Mouse (Mus musculus) MEL (cell line): ENCODE data around the gene Uvssa. TPM values are rescaled to one million over a fixed set of nuclear protein-coding genes. Genes with fewer than 3 reads are reported as not detected.

ENCODE experiments used
- DNase-seq: peaks from one replicate; pipeline ENCODE4 v3.0.0; 2011; ENCODE audit warnings: low read depth, low spot score
- H3K27ac ChIP-seq: 2 replicates; pipeline ENCODE4 v1.5.1; 2012; ENCODE audit warnings: low read depth, mild to moderate bottlenecking, control low read depth, low read length, moderate library complexity; ENCODE audit not compliant: control insufficient read depth
- H3K27me3 ChIP-seq, 2 experiments: fragments of 150-350 bp in 1 of 2; sonication (generic) in 1 of 2; 2 replicates each; pipeline ENCODE4 v1.6.1; 2012; ENCODE audit warnings: low read length in 2 of 2, mild to moderate bottlenecking in 2 of 2, improper control_type of control experiment in 1 of 2, moderate library complexity in 1 of 2; ENCODE audit not compliant: insufficient read depth in 2 of 2, control insufficient read depth in 1 of 2
- H3K36me3 ChIP-seq, 2 experiments: 2 replicates each; pipeline ENCODE4 v1.6.1; 2012 to 2014; ENCODE audit warnings: low read length in 2 of 2, improper control_type of control experiment in 1 of 2, inconsistent platforms in 1 of 2, mild to moderate bottlenecking in 1 of 2; ENCODE audit not compliant: insufficient read depth in 2 of 2, control insufficient read depth in 1 of 2
- H3K4me1 ChIP-seq, 2 experiments: fragments of 150-350 bp in 1 of 2; sonication (generic) in 1 of 2; 2 replicates each; pipeline ENCODE4 v1.6.1; 2012; ENCODE audit warnings: low read length in 2 of 2, improper control_type of control experiment in 1 of 2, mild to moderate bottlenecking in 1 of 2; ENCODE audit not compliant: insufficient read depth in 2 of 2, control insufficient read depth in 1 of 2
- H3K4me3 ChIP-seq, 2 experiments: fragments of 150-350 bp in 1 of 2; sonication (generic) in 1 of 2; 2 replicates each; pipeline ENCODE4 v1.5.1; 2012; ENCODE audit warnings: low read depth in 2 of 2, low read length in 2 of 2, mild to moderate bottlenecking in 2 of 2, moderate library complexity in 2 of 2, control low read depth in 1 of 2, improper control_type of control experiment in 1 of 2; ENCODE audit not compliant: control insufficient read depth in 1 of 2, insufficient read depth in 1 of 2
- H3K79me2 ChIP-seq: 2 replicates; pipeline ENCODE4 v1.6.1; 2012; ENCODE audit warnings: mild to moderate bottlenecking, low read length, moderate library complexity; ENCODE audit not compliant: control insufficient read depth, poor library complexity, insufficient read depth
- H3K9ac ChIP-seq: 2 replicates; pipeline ENCODE4 v1.6.1; 2012; ENCODE audit warnings: low read depth, mild to moderate bottlenecking, control low read depth, low read length, moderate library complexity; ENCODE audit not compliant: control insufficient read depth, poor library complexity, severe bottlenecking
- H3K9me3 ChIP-seq: fragments of 150-350 bp; sonication (generic); replicated peaks from 2 replicates; pipeline ENCODE4 v1.6.1; 2012; ENCODE audit warnings: mild to moderate bottlenecking, low read length, improper control_type of control experiment, moderate library complexity; ENCODE audit not compliant: insufficient read depth
- BHLHE40 ChIP-seq: IDR thresholded peaks from 2 replicates; pipeline ENCODE4 v1.6.1; 2012; ENCODE audit warnings: low read depth, mild to moderate bottlenecking, inconsistent platforms, low read length, improper control_type of control experiment, borderline replicate concordance
- CHD1 ChIP-seq: IDR thresholded peaks from 2 replicates; pipeline ENCODE4 v1.6.1; 2012; ENCODE audit warnings: low read depth, mild to moderate bottlenecking, inconsistent platforms, low read length, improper control_type of control experiment
- E2F4 ChIP-seq: IDR thresholded peaks from 2 replicates; pipeline ENCODE4 v1.6.1; 2011; ENCODE audit warnings: low read depth, low read length, improper control_type of control experiment, borderline replicate concordance
- ELF1 ChIP-seq: IDR thresholded peaks from 2 replicates; pipeline ENCODE4 v1.6.1; 2014; ENCODE audit warnings: low read depth, mild to moderate bottlenecking, inconsistent platforms, low read length, improper control_type of control experiment, moderate library complexity
- KAT2A ChIP-seq: conservative IDR thresholded peaks from 2 replicates; pipeline ENCODE4 v1.6.1; 2012; ENCODE audit warnings: low read depth, low read length, improper control_type of control experiment, inconsistent platforms
- MAFK ChIP-seq: IDR thresholded peaks from 2 replicates; pipeline ENCODE4 v1.6.1; 2011; ENCODE audit warnings: low read depth, mild to moderate bottlenecking, low read length, improper control_type of control experiment, borderline replicate concordance
- MAZ ChIP-seq: IDR thresholded peaks from 2 replicates; pipeline ENCODE4 v1.6.1; 2012; ENCODE audit warnings: low read depth, mild to moderate bottlenecking, inconsistent platforms, low read length, improper control_type of control experiment
- MEF2A ChIP-seq: IDR thresholded peaks from 2 replicates; pipeline ENCODE4 v1.6.1; 2014; ENCODE audit warnings: low read depth, mild to moderate bottlenecking, inconsistent platforms, low read length, improper control_type of control experiment; ENCODE audit not compliant: poor library complexity, insufficient replicate concordance, severe bottlenecking; ENCODE audit errors: extremely low read depth
- MXI1 ChIP-seq: IDR thresholded peaks from 2 replicates; pipeline ENCODE4 v1.6.1; 2011; ENCODE audit warnings: mild to moderate bottlenecking, low read depth, low read length, improper control_type of control experiment
- MYB ChIP-seq: IDR thresholded peaks from 2 replicates; pipeline ENCODE4 v1.6.1; 2011; ENCODE audit warnings: mild to moderate bottlenecking, low read depth, low read length, improper control_type of control experiment
- NELFE ChIP-seq: IDR thresholded peaks from 2 replicates; pipeline ENCODE4 v1.6.1; 2011; ENCODE audit warnings: low read depth, low read length, improper control_type of control experiment
- NRF1 ChIP-seq: IDR thresholded peaks from 2 replicates; pipeline ENCODE4 v1.6.1; 2014; ENCODE audit warnings: low read depth, mild to moderate bottlenecking, inconsistent platforms, low read length, improper control_type of control experiment, moderate library complexity; ENCODE audit not compliant: poor library complexity, insufficient read depth, severe bottlenecking
- POLR2A ChIP-seq, 2 experiments: IDR thresholded peaks; 2 replicates each; pipeline ENCODE4 v1.6.1; 2011 to 2012; ENCODE audit warnings: low read length in 2 of 2, mild to moderate bottlenecking in 2 of 2, control low read depth in 1 of 2, improper control_type of control experiment in 1 of 2, low read depth in 1 of 2, moderate library complexity in 1 of 2; ENCODE audit not compliant: control insufficient read depth in 1 of 2, insufficient read depth in 1 of 2, poor library complexity in 1 of 2
- POLR2AphosphoS2 ChIP-seq: IDR thresholded peaks from 2 replicates; pipeline ENCODE4 v1.6.1; 2011; ENCODE audit warnings: low read length, improper control_type of control experiment
- POLR2AphosphoS5 ChIP-seq: IDR thresholded peaks from 2 replicates; pipeline ENCODE4 v1.6.1; 2012; ENCODE audit warnings: low read depth, borderline replicate concordance, mild to moderate bottlenecking, inconsistent platforms, low read length, moderate library complexity, mixed read lengths
- SMC3 ChIP-seq: IDR thresholded peaks from 2 replicates; pipeline ENCODE4 v1.6.1; 2011; ENCODE audit warnings: low read depth, low read length, improper control_type of control experiment
- TAL1 ChIP-seq: IDR thresholded peaks from 2 replicates; pipeline ENCODE4 v1.6.1; 2012; ENCODE audit warnings: mild to moderate bottlenecking, inconsistent platforms, low read length, moderate library complexity, mixed read lengths
- UBTF ChIP-seq: IDR thresholded peaks from 2 replicates; pipeline ENCODE4 v1.6.1; 2012; ENCODE audit warnings: low read depth, mild to moderate bottlenecking, inconsistent platforms, low read length, improper control_type of control experiment, moderate library complexity, borderline replicate concordance; ENCODE audit not compliant: insufficient read depth
- ZC3H11A ChIP-seq: IDR thresholded peaks from 2 replicates; pipeline ENCODE4 v1.6.1; 2012; ENCODE audit warnings: low read depth, mild to moderate bottlenecking, inconsistent platforms, low read length, improper control_type of control experiment
- ZNF384 ChIP-seq: IDR thresholded peaks from 2 replicates; pipeline ENCODE4 v1.6.1; 2012; ENCODE audit warnings: low read depth, mild to moderate bottlenecking, inconsistent platforms, low read length, improper control_type of control experiment
- polyA plus RNA-seq, 2 experiments: library from polyadenylated mRNA; stranded (reverse) in 1 of 2; unstranded in 1 of 2; fragments of >175 nt in 1 of 2; fragments of >200 nt in 1 of 2; gene quantifications; 2 replicates each; pipeline versions ENCODE4 v1.2.1 to v1.2.4; 2012; ENCODE audit warnings: low replicate concordance in 2 of 2, low read depth in 1 of 2; ENCODE audit not compliant: insufficient read length in 2 of 2, insufficient read depth in 1 of 2, missing spikeins in 1 of 2
- total RNA-seq: library from RNA; depleted of rRNA; stranded (reverse); fragments of 300-350 nt; gene quantifications from 2 replicates; pipeline ENCODE4 v1.2.3, GENCODE M21; 2012

The Uvssa gene
- total and polyA plus RNA-seq, 3 experiments, result 6.3 to 10.6 TPM; not detected in 1

DNA sequence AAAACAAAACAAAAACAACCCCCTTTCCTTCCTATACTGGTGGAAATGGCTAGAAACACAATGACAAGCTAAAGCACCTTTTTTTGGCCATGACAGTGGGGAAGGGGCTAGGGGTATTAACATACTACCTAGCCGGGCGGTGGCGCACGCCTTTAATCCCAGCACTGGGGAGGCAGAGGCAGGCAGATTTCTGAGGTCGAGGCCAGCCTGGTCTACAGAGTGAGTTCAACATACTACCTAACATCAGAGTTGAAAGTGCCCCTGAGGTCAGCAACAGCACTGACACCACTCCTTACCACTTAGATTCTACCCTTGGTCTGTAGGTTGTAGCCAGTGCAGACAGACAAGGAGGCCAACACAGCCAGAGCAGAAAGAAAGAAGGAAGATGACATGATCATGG lies 29.1 kb upstream of the Uvssa start:
- no peaks in the 10 kb centered on the region for H3K27me3 ChIP-seq
- H3K4me1 ChIP-seq, result peaks cover 27 to 30% of the 10 kb centered on the region in 2 experiments
- TF ChIP-seq BHLHE40 (no peak), POLR2A (IDR thresholded peaks at IDR 0.05; ENCODE audit: control insufficient read depth in 1 of 2, insufficient read depth in 1 of 2, low read depth in 1 of 2, low read length in 2 of 2, poor library complexity in 1 of 2) (no peak), ZNF384 (no peak), MYB (no peak), KAT2A (no peak), MAZ (no peak), UBTF (no peak), MXI1 (no peak), MAFK (no peak), POLR2AphosphoS2 (no peak), MEF2A (no peak), CHD1 (no peak), SMC3 (no peak), E2F4 (no peak), NRF1 (no peak), ELF1 (no peak), NELFE (no peak), TAL1 (no peak)
- no peak overlapping the region for H3K27ac ChIP-seq
- H3K79me2 ChIP-seq, result peaks cover 79% of the 10 kb centered on the region
- H3K9ac ChIP-seq, result no peak overlapping the region
- DNase-seq, result no peak
- no peak overlapping the region for H3K4me3 ChIP-seq
- peaks cover 3 to 51% of the 10 kb centered on the region in 2 experiments for H3K36me3 ChIP-seq
- H3K9me3 ChIP-seq, result no peaks in the 10 kb centered on the region

DNA sequence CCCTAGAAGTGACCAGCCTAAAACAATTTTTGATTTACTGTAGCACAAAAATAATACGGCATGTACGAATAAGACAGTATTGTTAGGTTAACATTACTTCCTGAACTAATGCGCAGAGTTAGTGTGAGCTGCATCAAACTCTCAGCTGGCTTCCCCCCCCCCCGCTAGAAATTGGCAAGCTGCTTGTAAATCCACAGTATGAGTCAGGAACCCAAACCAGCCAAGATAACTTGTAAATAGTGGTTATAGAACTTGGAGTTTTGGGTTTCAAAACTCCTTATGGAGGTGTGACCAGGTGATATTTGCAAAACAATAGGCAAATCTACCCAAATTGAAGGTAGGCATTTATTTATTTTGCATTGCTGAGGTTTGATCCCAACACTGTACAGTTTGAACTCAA lies 28.6 kb upstream of the Uvssa start:
- Histone ChIP-seq H3K4me3 (no peak overlapping the region), H3K9me3 (no peaks in the 10 kb centered on the region), H3K4me1 (peaks cover 25 to 27% of the 10 kb centered on the region in 2 experiments), H3K27me3 (no peaks in the 10 kb centered on the region), H3K36me3 (peaks cover under 1 to 46% of the 10 kb centered on the region in 2 experiments), H3K9ac (no peak overlapping the region), H3K79me2 (peaks cover 77% of the 10 kb centered on the region), H3K27ac (no peak overlapping the region)
- no peak for TF ChIP-seq POLR2AphosphoS5
- no peak for TF ChIP-seq MYB
- no peak for TF ChIP-seq SMC3
- TF ChIP-seq ZC3H11A, result no peak
- TF ChIP-seq BHLHE40, result no peak
- peak; percentile 22 for DNase-seq
